Mouse (Mus musculus) heart, adult 2 months (tissue): ENCODE results near the gene Spats2. TPM values are rescaled to one million over a fixed set of nuclear protein-coding genes. Genes with fewer than 3 reads are reported as not detected.

ENCODE experiments used
- DNase-seq, 2 experiments: peaks; one replicate each; pipeline ENCODE4 v3.0.0; 2021
- H3K27ac ChIP-seq: fragments of 200-600 bp; 2 replicates; pipeline ENCODE4 v1.8.1; 2022
- H3K27me3 ChIP-seq: fragments of 200-500 bp; 2 replicates; pipeline ENCODE4 v1.6.1; 2012; ENCODE audit warnings: mild to moderate bottlenecking, low read length, inconsistent platforms, mixed read lengths; ENCODE audit not compliant: control insufficient read depth, insufficient read depth
- H3K36me3 ChIP-seq: fragments of 200-500 bp; 2 replicates; pipeline ENCODE4 v1.6.1; 2012; ENCODE audit warnings: low read length, inconsistent platforms; ENCODE audit not compliant: control insufficient read depth, insufficient read depth
- H3K4me1 ChIP-seq: fragments of 200-500 bp; 2 replicates; pipeline ENCODE4 v1.6.1; 2011; ENCODE audit warnings: low read length; ENCODE audit not compliant: control insufficient read depth, insufficient read depth
- H3K4me3 ChIP-seq: fragments of 200-600 bp; 2 replicates; pipeline ENCODE4 v1.8.1; 2022
- H3K79me2 ChIP-seq: fragments of 200-500 bp; replicated peaks from 2 replicates; pipeline ENCODE4 v1.6.1; 2012; ENCODE audit warnings: mild to moderate bottlenecking, inconsistent platforms, low read length, moderate library complexity, mixed read lengths; ENCODE audit not compliant: control insufficient read depth, insufficient read depth
- H3K9ac ChIP-seq: fragments of 200-500 bp; 2 replicates; pipeline ENCODE4 v1.6.1; 2012; ENCODE audit warnings: low read depth, mild to moderate bottlenecking, control low read depth, inconsistent platforms, low read length, mixed read lengths
- CTCF ChIP-seq: fragments of 200-600 bp; IDR thresholded peaks from 2 replicates; pipeline ENCODE4 v1.8.1; 2022; ENCODE audit warnings: antibody characterized with exemption, mild to moderate bottlenecking, moderate library complexity
- EP300 ChIP-seq: fragments of 200-500 bp; IDR thresholded peaks from 2 replicates; pipeline ENCODE4 v1.6.1; 2011; ENCODE audit warnings: low read depth, low read length, control low read depth; ENCODE audit not compliant: insufficient read depth
- POLR2A ChIP-seq: fragments of 200-500 bp; IDR thresholded peaks from 2 replicates; pipeline ENCODE4 v1.6.1; 2011; ENCODE audit warnings: mild to moderate bottlenecking, low read depth, low read length, control low read depth; ENCODE audit not compliant: insufficient read depth
- WGBS: fragments of 180-500 bp; shearing (Covaris S2); methylation state at CpG from one replicate; pipeline ENCODE4 v1.1.7; 2018; 5-methylcytosine and 5-hydroxymethylcytosine counted together
- intact Hi-C: fragments of 180-260 bp; cut with DNase I; formaldehyde crosslinking; loops from one replicate; pipeline ENCODE4 v1.15.1; 2025
- microRNA-seq, 2 experiments: library from miRNA; unstranded; fragments of <30 nt; microRNA quantifications; one replicate each; pipeline ENCODE4 v1.2.0; 2021
- polyA plus RNA-seq: library from polyadenylated mRNA; depleted of rRNA; stranded (reverse); fragments of >200 nt; gene quantifications from 2 replicates; pipeline ENCODE4 v1.2.3, GENCODE M21; 2012; rRNA removed
- total RNA-seq, 2 experiments: library from RNA; stranded (reverse); gene quantifications; 2 replicates each; pipeline ENCODE4 v1.2.3; 2021

The Spats2 gene
- total and polyA plus RNA-seq, 3 experiments, result 5.3 to 6.7 (median 6.6) TPM

- WGBS, result 82% methylated on average over 6 of the region's 6 CpGs
Observed at GRCm38 (mm10) chr15:99255241-99255749, 129.6 kb downstream of the Spats2 start.

GRCm38 (mm10) chr15:99259167-99259729, 133.5 kb downstream of the Spats2 start:
- Histone ChIP-seq H3K9ac (no peak overlapping the region), H3K4me1 (peaks cover 4% of the 10 kb centered on the region), H3K79me2 (no peaks in the 10 kb centered on the region), H3K36me3 (no peaks in the 10 kb centered on the region), H3K27me3 (no peaks in the 10 kb centered on the region), H3K4me3 (no peak overlapping the region), H3K27ac (no peak overlapping the region)
- no peak for TF ChIP-seq CTCF
- TF ChIP-seq EP300, result no peak
- TF ChIP-seq POLR2A, result no peak
- intact Hi-C loops, result no loop called here
- peak in 1 of 2 experiments; percentile 16 for DNase-seq
- WGBS, result 54% methylated on average over 8 of the region's 8 CpGs

More at GRCm38 (mm10) chr15:99255241-99255749, 129.6 kb downstream of the Spats2 start:
- no peak for DNase-seq
- Histone ChIP-seq H3K4me1 (peaks cover 4% of the 10 kb centered on the region), H3K27me3 (no peaks in the 10 kb centered on the region), H3K27ac (peak overlapping the region; percentile 60), H3K79me2 (no peaks in the 10 kb centered on the region), H3K9ac (no peak overlapping the region), H3K36me3 (no peaks in the 10 kb centered on the region), H3K4me3 (no peak overlapping the region)
- TF ChIP-seq CTCF (no peak), POLR2A (no peak)
- intact Hi-C loops, result no loop called here

- Histone ChIP-seq H3K4me3 (no peak overlapping the region), H3K79me2 (no peaks in the 10 kb centered on the region), H3K9ac (no peak overlapping the region), H3K27ac (no peak overlapping the region), H3K4me1 (peaks cover 4% of the 10 kb centered on the region), H3K36me3 (no peaks in the 10 kb centered on the region), H3K27me3 (no peaks in the 10 kb centered on the region)
- 6% methylated on average over 9 of the region's 10 CpGs for WGBS
- TF ChIP-seq CTCF (no peak), POLR2A (no peak; the same call in 1 of the 2 replicates), EP300 (no peak)
- peak; percentile 66 to 67 for DNase-seq
- intact Hi-C loops, result loop anchor here (5.0 to 10.0 kb wide), 2 partner anchors 177 to 205 kb away; partner anchors contain the start of gene Prph
Observed at GRCm38 (mm10) chr15:99259730-99260252, 134.1 kb downstream of the Spats2 start.

GRCm38 (mm10) chr15:99262702-99263101, 137.0 kb downstream of the Spats2 start:
- 20% methylated on average over 10 of the region's 10 CpGs for WGBS
- TF ChIP-seq POLR2A (no peak), EP300 (no peak)
- Histone ChIP-seq H3K9ac (no peak overlapping the region), H3K27ac (no peak overlapping the region), H3K79me2 (no peaks in the 10 kb centered on the region), H3K4me1 (peaks cover 4% of the 10 kb centered on the region), H3K4me3 (no peak overlapping the region), H3K36me3 (no peaks in the 10 kb centered on the region), H3K27me3 (no peaks in the 10 kb centered on the region)
- intact Hi-C loops, result loop anchor here (5.0 to 10.0 kb wide), 2 partner anchors 180 to 208 kb away; partner anchors contain the start of gene Prph
- DNase-seq, result no peak

Small RNA genes lying within 50 kb of the gene (microRNA-seq; reads per million reads assigned to microRNA genes)
- 2.3 to 2.8 reads per million in 2 experiments for gene Mir6960

Other genes with a start within 250 kb of the Spats2 start
- 1 to 10 TPM; 1.6 to 2.3 TPM for gene Rhebl1, start 231.4 kb upstream of the Spats2 start, total RNA-seq
- 3.7 and 4.4 TPM in 2 replicates for gene Rhebl1, start 231.4 kb upstream of the Spats2 start, polyA plus RNA-seq
- gene Dhh, start 227.4 kb upstream of the Spats2 start, total RNA-seq, result 1 to 10 TPM in 1 of 2 experiments, under 1 TPM in 1; 0.73 to 1.5 TPM
- 0.94 and 1.8 TPM in 2 replicates for gene Dhh, start 227.4 kb upstream of the Spats2 start, polyA plus RNA-seq
- gene Lmbr1l, start 207.7 kb upstream of the Spats2 start, total RNA-seq, result 10 to 100 TPM in 1 of 2 experiments, 1 to 10 TPM in 1; 7.1 to 11.1 TPM
- gene Lmbr1l, start 207.7 kb upstream of the Spats2 start, polyA plus RNA-seq, result 23.2 and 25.0 TPM in 2 replicates
- 100 to 1,000 TPM; 129 to 144 TPM for gene Tuba1b, start 191.4 kb upstream of the Spats2 start, total RNA-seq
- gene Tuba1b, start 191.4 kb upstream of the Spats2 start, polyA plus RNA-seq, result 534 and 728 TPM in 2 replicates
- gene Gm49450, start 172.4 kb upstream of the Spats2 start, total RNA-seq, result not detected
- 26.2 TPM in 1 of 2 replicates, not detected in the other for gene Gm49450, start 172.4 kb upstream of the Spats2 start, polyA plus RNA-seq
- 10 to 100 TPM; 57.0 to 85.0 TPM for gene Tuba1a, start 172.2 kb upstream of the Spats2 start, total RNA-seq
- 165 and 235 TPM in 2 replicates for gene Tuba1a, start 172.2 kb upstream of the Spats2 start, polyA plus RNA-seq
- gene Tuba1c, start 96.0 kb upstream of the Spats2 start, total RNA-seq, result 10 to 100 TPM; 30.1 to 39.0 TPM
- 58.6 and 74.4 TPM in 2 replicates for gene Tuba1c, start 96.0 kb upstream of the Spats2 start, polyA plus RNA-seq
- under 1 TPM; 0.13 to 0.80 TPM for gene Prph, start 70.7 kb upstream of the Spats2 start, total RNA-seq
- 1.00 and 2.1 TPM in 2 replicates for gene Prph, start 70.7 kb upstream of the Spats2 start, polyA plus RNA-seq
- gene Troap, start 51.3 kb upstream of the Spats2 start, total RNA-seq, result under 1 TPM in 1 of 2 experiments, not detected in 1; 0.31 TPM
- gene Troap, start 51.3 kb upstream of the Spats2 start, polyA plus RNA-seq, result 0.18 and 0.53 TPM in 2 replicates
- gene C1ql4, start 38.1 kb upstream of the Spats2 start, total RNA-seq, result not detected
- gene C1ql4, start 38.1 kb upstream of the Spats2 start, polyA plus RNA-seq, result not detected in 2 replicates
- gene Dnajc22, start 32.7 kb upstream of the Spats2 start, total RNA-seq, result under 1 TPM; 0.44 to 0.57 TPM
- 0.18 and 0.35 TPM in 2 replicates for gene Dnajc22, start 32.7 kb upstream of the Spats2 start, polyA plus RNA-seq
- gene Kcnh3, start 98.9 kb downstream of the Spats2 start, total RNA-seq, result under 1 TPM; 0.05 to 0.08 TPM
- gene Kcnh3, start 98.9 kb downstream of the Spats2 start, polyA plus RNA-seq, result 0.23 and 0.37 TPM in 2 replicates
- gene Mcrs1, start 126.0 kb downstream of the Spats2 start, total RNA-seq, result 10 to 100 TPM; 44.2 to 52.3 TPM
- 62.1 and 67.1 TPM in 2 replicates for gene Mcrs1, start 126.0 kb downstream of the Spats2 start, polyA plus RNA-seq
- 10 to 100 TPM; 18.9 to 23.4 TPM for gene Prpf40b, start 169.2 kb downstream of the Spats2 start, total RNA-seq
- gene Prpf40b, start 169.2 kb downstream of the Spats2 start, polyA plus RNA-seq, result 39.5 and 39.7 TPM in 2 replicates
- gene Fam186b, start 170.0 kb downstream of the Spats2 start, total RNA-seq, result not detected
- gene Fam186b, start 170.0 kb downstream of the Spats2 start, polyA plus RNA-seq, result 0.20 TPM in 1 of 2 replicates, not detected in the other
- 10 to 100 TPM; 14.6 to 18.1 TPM for gene Fmnl3, start 244.6 kb downstream of the Spats2 start, total RNA-seq
- 18.6 and 29.3 TPM in 2 replicates for gene Fmnl3, start 244.6 kb downstream of the Spats2 start, polyA plus RNA-seq